Mouse (Mus musculus): ENCODE measurements around the gene Olfr1410. TPM values are rescaled to one million over a fixed set of nuclear protein-coding genes. Genes with fewer than 3 reads are reported as not detected.
A peak's percentile ranks its signal among the peaks of the same experiment; 100 is the strongest.

Olfr1410 gene
- polyA plus RNA-seq, 2 experiments: not detected

DNA sequence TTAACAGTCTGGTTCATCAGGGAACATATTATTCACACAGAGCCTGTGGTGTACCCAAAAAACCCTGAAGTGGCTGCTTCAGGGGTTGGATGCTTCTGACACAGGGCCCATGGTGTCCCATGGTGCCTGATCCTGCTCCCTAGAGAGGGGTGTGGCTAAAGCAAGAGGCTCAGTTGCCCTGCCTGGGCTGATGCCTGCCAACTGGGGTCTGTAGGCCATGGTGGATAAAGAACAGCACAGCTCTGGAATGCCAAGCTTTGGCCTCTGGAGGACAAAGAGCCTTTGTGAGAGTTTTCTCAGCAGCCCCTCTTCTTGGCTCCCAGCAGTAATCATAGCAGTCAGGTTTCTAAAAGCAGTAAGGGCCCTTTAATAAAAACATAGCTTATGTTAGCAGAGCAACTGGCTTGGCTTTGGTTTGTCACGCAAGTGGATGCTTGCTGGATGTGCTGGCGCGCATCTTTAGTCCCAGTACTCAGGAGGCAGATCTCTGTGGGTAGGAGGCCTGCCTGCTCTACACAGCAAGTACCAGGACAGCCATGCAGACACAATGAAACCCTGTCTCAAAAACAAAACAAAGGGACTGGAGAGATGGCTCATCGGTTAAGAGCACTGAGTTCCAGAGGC lies 29.5 kb downstream of the Olfr1410 start:
- ATAC-seq (ENCODE audit: low FRiP score, low read depth): peak; percentile 28; the same call in 1 of the 2 replicates
- no peak overlapping the region for H3K27ac ChIP-seq (replicated peaks; ENCODE audit: low read depth, low read length)
- no peak for DNase-seq (ENCODE audit: low spot score)

GRCm38 (mm10) chr1:92636015-92636414 lies 30.4 kb downstream of the Olfr1410 start:
- Histone ChIP-seq H3K9ac (ENCODE audit: low read depth, low read length, severe bottlenecking) (no peak overlapping the region), H3K27me3 (ENCODE audit: control insufficient read depth, insufficient read depth, low read length) (no peaks in the 10 kb centered on the region), H3K4me3 (replicated peaks; ENCODE audit: low read length) (no peak overlapping the region), H3K4me1 (ENCODE audit: control insufficient read depth, insufficient read depth, low read length) (peaks cover 4% of the 10 kb centered on the region; the same call in 1 of the 2 replicates), H3K4me2 (replicated peaks; ENCODE audit: low read depth, low read length, severe bottlenecking) (no peak overlapping the region), H3K36me3 (ENCODE audit: control insufficient read depth, insufficient read depth, low read length) (peaks cover 36% of the 10 kb centered on the region), H3K9me3 (ENCODE audit: control insufficient read depth, low read length) (no peaks in the 10 kb centered on the region), H3K27ac (replicated peaks; ENCODE audit: low read depth, low read length) (no peak overlapping the region)
- TF ChIP-seq POLR2A (IDR thresholded peaks at IDR 0.05; ENCODE audit: borderline replicate concordance, extremely low read depth, insufficient read depth, insufficient read length): no peak
- 91% methylated on average over 8 of the region's 8 CpGs for WGBS
- DNase-seq (ENCODE audit: low spot score): no peak
- ATAC-seq (ENCODE audit: low FRiP score, low read depth): no peak

More for the DNA sequence above, 29.5 kb downstream of the Olfr1410 start:
- H3K27me3 ChIP-seq (ENCODE audit: control insufficient read depth, insufficient read depth, low read length): no peaks in the 10 kb centered on the region
- H3K4me1 ChIP-seq (ENCODE audit: control insufficient read depth, insufficient read depth, low read length): no peaks in the 10 kb centered on the region
- 80% methylated on average over 4 of the region's 4 CpGs for WGBS
- H3K36me3 ChIP-seq (ENCODE audit: control insufficient read depth, insufficient read depth, low read length): peaks cover 36% of the 10 kb centered on the region
- 0 out of 2 replicates have a peak overlapping the region, but pooled peaks have one; percentile 17 for H3K9ac ChIP-seq (ENCODE audit: low read depth, low read length, severe bottlenecking)
- H3K4me2 ChIP-seq (replicated peaks; ENCODE audit: low read depth, low read length, severe bottlenecking): no peak overlapping the region
- no peak overlapping the region for H3K4me3 ChIP-seq (replicated peaks; ENCODE audit: low read length)
- H3K9me3 ChIP-seq (ENCODE audit: control insufficient read depth, low read length): no peaks in the 10 kb centered on the region
- TF ChIP-seq POLR2A (IDR thresholded peaks at IDR 0.05; ENCODE audit: borderline replicate concordance, extremely low read depth, insufficient read depth, insufficient read length): no peak

DNA sequence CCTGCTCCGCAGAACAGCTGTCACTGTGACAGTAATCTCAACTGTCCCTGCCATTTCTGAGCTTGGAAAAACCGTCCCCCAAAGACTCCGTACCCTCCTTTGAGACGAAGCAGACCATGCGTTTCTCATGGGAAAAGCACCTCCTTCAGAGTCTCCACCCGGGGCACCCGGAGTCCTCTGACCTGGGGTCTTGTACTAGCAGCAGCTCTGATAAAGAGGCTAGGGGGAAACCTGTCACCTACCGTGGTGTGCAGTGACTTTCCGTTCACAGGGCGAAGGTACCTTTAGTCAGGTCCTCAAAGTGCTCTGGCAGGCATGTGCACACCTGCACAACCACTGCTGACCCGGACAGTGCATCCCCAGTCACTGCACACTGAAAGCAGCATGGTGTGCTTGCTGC lies 31.1 kb downstream of the Olfr1410 start:
- no peak overlapping the region for H3K4me3 ChIP-seq (replicated peaks; ENCODE audit: low read length)
- H3K4me2 ChIP-seq (replicated peaks; ENCODE audit: low read depth, low read length, severe bottlenecking): no peak overlapping the region
- H3K9me3 ChIP-seq (ENCODE audit: control insufficient read depth, low read length): no peaks in the 10 kb centered on the region
- no peaks in the 10 kb centered on the region for H3K27me3 ChIP-seq (ENCODE audit: control insufficient read depth, insufficient read depth, low read length)
- H3K36me3 ChIP-seq (ENCODE audit: control insufficient read depth, insufficient read depth, low read length): peaks cover 36% of the 10 kb centered on the region
- H3K27ac ChIP-seq (replicated peaks; ENCODE audit: low read depth, low read length): no peak overlapping the region
- ATAC-seq (ENCODE audit: low FRiP score, low read depth) (no peak), DNase-seq (ENCODE audit: low spot score) (no peak)
- no peak for TF ChIP-seq POLR2A (IDR thresholded peaks at IDR 0.05; ENCODE audit: borderline replicate concordance, extremely low read depth, insufficient read depth, insufficient read length)
- no peak overlapping the region for H3K9ac ChIP-seq (ENCODE audit: low read depth, low read length, severe bottlenecking)
- peaks cover 6% of the 10 kb centered on the region; the same call in 1 of the 2 replicates for H3K4me1 ChIP-seq (ENCODE audit: control insufficient read depth, insufficient read depth, low read length)
- WGBS: 94% methylated on average over 11 of the region's 11 CpGs

DNA sequence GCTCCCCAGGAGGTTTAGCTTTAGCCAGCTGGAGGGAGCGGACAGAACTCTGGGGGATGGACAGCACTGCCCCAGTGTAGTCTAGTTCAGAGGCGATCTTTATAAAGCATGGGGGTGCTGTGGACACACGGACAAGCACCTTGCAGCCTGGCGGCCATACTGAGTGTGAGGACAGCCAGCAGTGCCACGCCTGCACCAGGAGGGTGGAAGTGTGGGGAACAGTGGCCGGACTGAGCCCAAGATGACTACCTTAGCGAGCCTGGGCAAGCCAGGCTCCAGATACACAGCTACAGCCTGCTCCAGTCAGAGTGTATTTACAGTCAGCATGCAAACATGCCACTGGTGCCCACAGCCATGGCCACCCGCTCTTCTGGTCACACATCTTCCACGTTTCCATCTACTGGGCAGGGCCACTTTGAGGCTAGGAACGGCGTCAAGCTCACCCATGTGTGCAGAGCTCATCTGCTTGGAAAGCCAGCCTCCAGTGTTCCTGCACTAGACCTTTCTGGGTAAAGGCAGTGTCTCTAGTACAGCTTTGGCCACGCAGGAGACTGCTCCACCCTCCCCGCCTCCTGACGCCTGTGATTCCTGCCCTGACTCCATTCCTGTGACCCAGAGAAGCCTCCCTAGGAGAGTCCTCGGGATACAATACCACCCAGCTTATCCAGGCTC lies 32.1 kb downstream of the Olfr1410 start:
- no peak for ATAC-seq (ENCODE audit: low FRiP score, low read depth)
- no peak for DNase-seq (ENCODE audit: low spot score)
- no peak overlapping the region for H3K9ac ChIP-seq (ENCODE audit: low read depth, low read length, severe bottlenecking)
- 92% methylated on average over 15 of the region's 15 CpGs for WGBS
- H3K4me1 ChIP-seq (ENCODE audit: control insufficient read depth, insufficient read depth, low read length): peaks cover 6% of the 10 kb centered on the region
- H3K36me3 ChIP-seq (ENCODE audit: control insufficient read depth, insufficient read depth, low read length): peaks cover 36% of the 10 kb centered on the region
- H3K27ac ChIP-seq (replicated peaks; ENCODE audit: low read depth, low read length): no peak overlapping the region
- H3K9me3 ChIP-seq (ENCODE audit: control insufficient read depth, low read length): no peaks in the 10 kb centered on the region
- no peak overlapping the region for H3K4me3 ChIP-seq (replicated peaks; ENCODE audit: low read length)
- H3K27me3 ChIP-seq (ENCODE audit: control insufficient read depth, insufficient read depth, low read length): no peaks in the 10 kb centered on the region
- H3K4me2 ChIP-seq (replicated peaks; ENCODE audit: low read depth, low read length, severe bottlenecking): no peak overlapping the region
- TF ChIP-seq POLR2A (IDR thresholded peaks at IDR 0.05; ENCODE audit: borderline replicate concordance, extremely low read depth, insufficient read depth, insufficient read length): no peak

DNA sequence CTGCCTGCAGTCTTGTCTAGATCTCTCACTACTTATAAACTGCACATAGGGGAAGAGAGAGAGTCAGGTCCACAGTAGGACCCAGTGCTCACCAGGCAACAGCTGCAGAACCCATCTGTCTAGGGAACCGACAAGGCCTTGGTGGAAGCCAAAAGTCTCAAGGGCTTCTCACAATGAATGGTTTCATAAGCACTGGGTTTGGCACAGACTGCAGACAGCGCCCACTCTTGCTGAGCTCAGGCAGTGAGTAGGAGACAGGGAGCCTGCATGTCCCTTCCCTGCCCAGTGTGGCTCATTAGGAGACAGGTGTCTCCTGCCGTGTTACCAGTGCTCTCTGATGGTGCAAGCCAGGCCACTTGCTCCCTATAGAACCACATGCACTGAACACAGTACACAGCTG lies 32.6 kb downstream of the Olfr1410 start:
- no peak overlapping the region for H3K27ac ChIP-seq (replicated peaks; ENCODE audit: low read depth, low read length)
- no peak overlapping the region for H3K9ac ChIP-seq (ENCODE audit: low read depth, low read length, severe bottlenecking)
- H3K4me2 ChIP-seq (replicated peaks; ENCODE audit: low read depth, low read length, severe bottlenecking): no peak overlapping the region
- peaks cover 6% of the 10 kb centered on the region for H3K4me1 ChIP-seq (ENCODE audit: control insufficient read depth, insufficient read depth, low read length)
- no peaks in the 10 kb centered on the region for H3K9me3 ChIP-seq (ENCODE audit: control insufficient read depth, low read length)
- no peak for DNase-seq (ENCODE audit: low spot score)
- H3K36me3 ChIP-seq (ENCODE audit: control insufficient read depth, insufficient read depth, low read length): peaks cover 36% of the 10 kb centered on the region
- no peaks in the 10 kb centered on the region for H3K27me3 ChIP-seq (ENCODE audit: control insufficient read depth, insufficient read depth, low read length)
- no peak for TF ChIP-seq POLR2A (IDR thresholded peaks at IDR 0.05; ENCODE audit: borderline replicate concordance, extremely low read depth, insufficient read depth, insufficient read length)
- H3K4me3 ChIP-seq (replicated peaks; ENCODE audit: low read length): no peak overlapping the region
- no peak for ATAC-seq (ENCODE audit: low FRiP score, low read depth)
- WGBS: 85% methylated on average over 3 of the region's 3 CpGs

Measured in limb, embryonic 14.5 days (tissue).